Mouse (Mus musculus) right cerebral cortex, postnatal 4 days (tissue): Measurements from ENCODE around the gene Hist1h4j.
"Not testable (repeated sequence)": the region's sequence is repeated elsewhere in the genome, so short reads cannot be mapped to it uniquely, and the experiment has no call there.

Experiments
- DNase-seq: peaks from one replicate; pipeline ENCODE4 v3.0.0-alpha.2; 2022

Gene Hist1h4j

GRCm38 (mm10) chr13:21734906-21735767 is at the start of gene Hist1h4j:
Gene Hist1h4j (plus strand): TSS chr13:21735064.
- DNase-seq = peak; percentile 81

- DNase-seq = no peak
Observed at GRCm38 (mm10) chr13:21697811-21698210, 37.1 kb upstream of the Hist1h4j start, which contains the start of gene Olfr1359. Gene Olfr1359 (plus strand): TSS chr13:21698111.

- no peak for DNase-seq
Observed at GRCm38 (mm10) chr13:21706669-21707068, 28.2 kb upstream of the Hist1h4j start.

GRCm38 (mm10) chr13:21710031-21710711 is 24.7 kb upstream of the Hist1h4j start:
- peak; percentile 89 for DNase-seq

GRCm38 (mm10) chr13:21710821-21711525 is 23.9 kb upstream of the Hist1h4j start:
- DNase-seq = peak; percentile 76

- no peak for DNase-seq
Observed at GRCm38 (mm10) chr13:21711698-21712097, 23.2 kb upstream of the Hist1h4j start.

GRCm38 (mm10) chr13:21714725-21715124 is 20.1 kb upstream of the Hist1h4j start:
- DNase-seq = no peak

- no peak for DNase-seq
Observed at GRCm38 (mm10) chr13:21715131-21715863, 19.6 kb upstream of the Hist1h4j start.

GRCm38 (mm10) chr13:21715864-21716539 is 18.9 kb upstream of the Hist1h4j start, which contains the start of the genes Hist1h2bl and Hist1h2ai:
Gene Hist1h2bl (minus strand): TSS chr13:21716143.
Gene Hist1h2ai (plus strand): TSS chr13:21716422.
- peak; percentile 51 for DNase-seq

GRCm38 (mm10) chr13:21716540-21717391 is 18.1 kb upstream of the Hist1h4j start:
- not testable (repeated sequence) for DNase-seq

GRCm38 (mm10) chr13:21717397-21718357 is 17.2 kb upstream of the Hist1h4j start, which contains the start of gene Hist1h3h:
Gene Hist1h3h (plus strand): TSS chr13:21717659.
- peak; percentile 72 for DNase-seq

GRCm38 (mm10) chr13:21718381-21719080 is 16.3 kb upstream of the Hist1h4j start:
- DNase-seq = no peak

GRCm38 (mm10) chr13:21721107-21721756 is 13.6 kb upstream of the Hist1h4j start:
- DNase-seq = not testable (repeated sequence)

GRCm38 (mm10) chr13:21721757-21722372 is 13.0 kb upstream of the Hist1h4j start, which contains the start of gene Hist1h2bm:
Gene Hist1h2bm (plus strand): TSS chr13:21722044.
- DNase-seq = not testable (repeated sequence)

GRCm38 (mm10) chr13:21722373-21722925 is 12.4 kb upstream of the Hist1h4j start:
- DNase-seq = no peak

GRCm38 (mm10) chr13:21722993-21723836 is 11.6 kb upstream of the Hist1h4j start:
- DNase-seq = no peak
